Mouse (Mus musculus) MEL (cell line): Measurements from ENCODE around the gene Serp2. TPM values are rescaled to one million over a fixed set of nuclear protein-coding genes. Genes with fewer than 3 reads are reported as not detected.

Source experiments
- DNase-seq: peaks from one replicate; pipeline ENCODE4 v3.0.0; 2011; ENCODE audit warnings: low read depth, low spot score
- H3K27ac ChIP-seq: 2 replicates; pipeline ENCODE4 v1.5.1; 2012; ENCODE audit warnings: low read depth, mild to moderate bottlenecking, control low read depth, low read length, moderate library complexity; ENCODE audit not compliant: control insufficient read depth
- H3K27me3 ChIP-seq, 2 experiments: fragments of 150-350 bp in 1 of 2; sonication (generic) in 1 of 2; 2 replicates each; pipeline ENCODE4 v1.6.1; 2012; ENCODE audit warnings: low read length in 2 of 2, mild to moderate bottlenecking in 2 of 2, improper control_type of control experiment in 1 of 2, moderate library complexity in 1 of 2; ENCODE audit not compliant: insufficient read depth in 2 of 2, control insufficient read depth in 1 of 2
- H3K36me3 ChIP-seq, 2 experiments: 2 replicates each; pipeline ENCODE4 v1.6.1; 2012 to 2014; ENCODE audit warnings: low read length in 2 of 2, improper control_type of control experiment in 1 of 2, inconsistent platforms in 1 of 2, mild to moderate bottlenecking in 1 of 2; ENCODE audit not compliant: insufficient read depth in 2 of 2, control insufficient read depth in 1 of 2
- H3K4me1 ChIP-seq, 2 experiments: fragments of 150-350 bp in 1 of 2; sonication (generic) in 1 of 2; 2 replicates each; pipeline ENCODE4 v1.6.1; 2012; ENCODE audit warnings: low read length in 2 of 2, improper control_type of control experiment in 1 of 2, mild to moderate bottlenecking in 1 of 2; ENCODE audit not compliant: insufficient read depth in 2 of 2, control insufficient read depth in 1 of 2
- H3K4me3 ChIP-seq, 2 experiments: fragments of 150-350 bp in 1 of 2; sonication (generic) in 1 of 2; 2 replicates each; pipeline ENCODE4 v1.5.1; 2012; ENCODE audit warnings: low read depth in 2 of 2, low read length in 2 of 2, mild to moderate bottlenecking in 2 of 2, moderate library complexity in 2 of 2, control low read depth in 1 of 2, improper control_type of control experiment in 1 of 2; ENCODE audit not compliant: control insufficient read depth in 1 of 2, insufficient read depth in 1 of 2
- H3K79me2 ChIP-seq: 2 replicates; pipeline ENCODE4 v1.6.1; 2012; ENCODE audit warnings: mild to moderate bottlenecking, low read length, moderate library complexity; ENCODE audit not compliant: control insufficient read depth, poor library complexity, insufficient read depth
- H3K9ac ChIP-seq: 2 replicates; pipeline ENCODE4 v1.6.1; 2012; ENCODE audit warnings: low read depth, mild to moderate bottlenecking, control low read depth, low read length, moderate library complexity; ENCODE audit not compliant: control insufficient read depth, poor library complexity, severe bottlenecking
- H3K9me3 ChIP-seq: fragments of 150-350 bp; sonication (generic); replicated peaks from 2 replicates; pipeline ENCODE4 v1.6.1; 2012; ENCODE audit warnings: mild to moderate bottlenecking, low read length, improper control_type of control experiment, moderate library complexity; ENCODE audit not compliant: insufficient read depth
- BHLHE40 ChIP-seq: IDR thresholded peaks from 2 replicates; pipeline ENCODE4 v1.6.1; 2012; ENCODE audit warnings: low read depth, mild to moderate bottlenecking, inconsistent platforms, low read length, improper control_type of control experiment, borderline replicate concordance
- CHD2 ChIP-seq: IDR thresholded peaks from 2 replicates; pipeline ENCODE4 v1.6.1; 2011; ENCODE audit warnings: low read length, improper control_type of control experiment
- CTCF ChIP-seq, 3 experiments: IDR thresholded peaks in 2 of 3; conservative IDR thresholded peaks in 1 of 3; 2 replicates each; pipeline ENCODE4 v1.5.1; 2011 to 2012; ENCODE audit warnings: low read length in 3 of 3, low read depth in 2 of 3, mild to moderate bottlenecking in 2 of 3, improper control_type of control experiment in 1 of 3, inconsistent platforms in 1 of 3, mixed read lengths in 1 of 3, moderate library complexity in 1 of 3; ENCODE audit not compliant: control insufficient read depth in 1 of 3, insufficient read depth in 1 of 3, poor library complexity in 1 of 3, severe bottlenecking in 1 of 3
- E2F4 ChIP-seq: IDR thresholded peaks from 2 replicates; pipeline ENCODE4 v1.6.1; 2011; ENCODE audit warnings: low read depth, low read length, improper control_type of control experiment, borderline replicate concordance
- ELF1 ChIP-seq: IDR thresholded peaks from 2 replicates; pipeline ENCODE4 v1.6.1; 2014; ENCODE audit warnings: low read depth, mild to moderate bottlenecking, inconsistent platforms, low read length, improper control_type of control experiment, moderate library complexity
- EP300 ChIP-seq, 2 experiments: IDR thresholded peaks; 2 replicates each; pipeline ENCODE4 v1.6.1; 2011; ENCODE audit warnings: improper control_type of control experiment in 2 of 2, low read length in 2 of 2, low read depth in 1 of 2, mild to moderate bottlenecking in 1 of 2
- ETS1 ChIP-seq: IDR thresholded peaks from 2 replicates; pipeline ENCODE4 v1.6.1; 2012; ENCODE audit warnings: low read depth, mild to moderate bottlenecking, inconsistent platforms, low read length, improper control_type of control experiment, moderate library complexity
- GABPA ChIP-seq: IDR thresholded peaks from 2 replicates; pipeline ENCODE4 v1.6.1; 2012; ENCODE audit warnings: low read depth, mild to moderate bottlenecking, inconsistent platforms, low read length, improper control_type of control experiment, moderate library complexity
- GATA1 ChIP-seq: IDR thresholded peaks from 2 replicates; pipeline ENCODE4 v1.6.1; 2011; ENCODE audit warnings: low read depth, low read length, improper control_type of control experiment
- JUND ChIP-seq: IDR thresholded peaks from 2 replicates; pipeline ENCODE4 v1.6.1; 2011; ENCODE audit warnings: low read depth, mild to moderate bottlenecking, improper control_type of control experiment, low read length
- MAX ChIP-seq: IDR thresholded peaks from 2 replicates; pipeline ENCODE4 v1.6.1; 2011; ENCODE audit warnings: low read length, improper control_type of control experiment
- MXI1 ChIP-seq: IDR thresholded peaks from 2 replicates; pipeline ENCODE4 v1.6.1; 2011; ENCODE audit warnings: mild to moderate bottlenecking, low read depth, low read length, improper control_type of control experiment
- MYB ChIP-seq: IDR thresholded peaks from 2 replicates; pipeline ENCODE4 v1.6.1; 2011; ENCODE audit warnings: mild to moderate bottlenecking, low read depth, low read length, improper control_type of control experiment
- MYC ChIP-seq: IDR thresholded peaks from 2 replicates; pipeline ENCODE4 v1.6.1; 2011; ENCODE audit warnings: low read depth, mild to moderate bottlenecking, low read length, improper control_type of control experiment, moderate library complexity
- NELFE ChIP-seq: IDR thresholded peaks from 2 replicates; pipeline ENCODE4 v1.6.1; 2011; ENCODE audit warnings: low read depth, low read length, improper control_type of control experiment
- NRF1 ChIP-seq: IDR thresholded peaks from 2 replicates; pipeline ENCODE4 v1.6.1; 2014; ENCODE audit warnings: low read depth, mild to moderate bottlenecking, inconsistent platforms, low read length, improper control_type of control experiment, moderate library complexity; ENCODE audit not compliant: poor library complexity, insufficient read depth, severe bottlenecking
- POLR2A ChIP-seq, 2 experiments: IDR thresholded peaks; 2 replicates each; pipeline ENCODE4 v1.6.1; 2011 to 2012; ENCODE audit warnings: low read length in 2 of 2, mild to moderate bottlenecking in 2 of 2, control low read depth in 1 of 2, improper control_type of control experiment in 1 of 2, low read depth in 1 of 2, moderate library complexity in 1 of 2; ENCODE audit not compliant: control insufficient read depth in 1 of 2, insufficient read depth in 1 of 2, poor library complexity in 1 of 2
- POLR2AphosphoS5 ChIP-seq: IDR thresholded peaks from 2 replicates; pipeline ENCODE4 v1.6.1; 2012; ENCODE audit warnings: low read depth, borderline replicate concordance, mild to moderate bottlenecking, inconsistent platforms, low read length, moderate library complexity, mixed read lengths
- RAD21 ChIP-seq: IDR thresholded peaks from 2 replicates; pipeline ENCODE4 v1.6.1; 2011; ENCODE audit warnings: mild to moderate bottlenecking, low read depth, low read length, improper control_type of control experiment
- RCOR1 ChIP-seq: IDR thresholded peaks from 2 replicates; pipeline ENCODE4 v1.6.1; 2012; ENCODE audit warnings: low read depth, mild to moderate bottlenecking, inconsistent platforms, low read length, improper control_type of control experiment
- SIN3A ChIP-seq: IDR thresholded peaks from 2 replicates; pipeline ENCODE4 v1.6.1; 2012; ENCODE audit warnings: low read length, improper control_type of control experiment, inconsistent platforms
- SMC3 ChIP-seq: IDR thresholded peaks from 2 replicates; pipeline ENCODE4 v1.6.1; 2011; ENCODE audit warnings: low read depth, low read length, improper control_type of control experiment
- TBP ChIP-seq: IDR thresholded peaks from 2 replicates; pipeline ENCODE4 v1.8.0; 2011; ENCODE audit warnings: low read depth, low read length, improper control_type of control experiment
- TCF12 ChIP-seq: IDR thresholded peaks from 2 replicates; pipeline ENCODE4 v1.6.1; 2014; ENCODE audit warnings: low read depth, mild to moderate bottlenecking, inconsistent platforms, low read length, improper control_type of control experiment, moderate library complexity
- UBTF ChIP-seq: IDR thresholded peaks from 2 replicates; pipeline ENCODE4 v1.6.1; 2012; ENCODE audit warnings: low read depth, mild to moderate bottlenecking, inconsistent platforms, low read length, improper control_type of control experiment, moderate library complexity, borderline replicate concordance; ENCODE audit not compliant: insufficient read depth
- USF1 ChIP-seq: IDR thresholded peaks from 2 replicates; pipeline ENCODE4 v1.6.1; 2014; ENCODE audit warnings: low read depth, mild to moderate bottlenecking, inconsistent platforms, low read length, improper control_type of control experiment, moderate library complexity
- USF2 ChIP-seq, 2 experiments: IDR thresholded peaks; 2 replicates each; pipeline ENCODE4 v1.6.1; 2011 to 2012; ENCODE audit warnings: improper control_type of control experiment in 2 of 2, low read length in 2 of 2, borderline replicate concordance in 1 of 2, inconsistent platforms in 1 of 2, low read depth in 1 of 2, mild to moderate bottlenecking in 1 of 2; ENCODE audit not compliant: insufficient read depth in 1 of 2
- ZC3H11A ChIP-seq: IDR thresholded peaks from 2 replicates; pipeline ENCODE4 v1.6.1; 2012; ENCODE audit warnings: low read depth, mild to moderate bottlenecking, inconsistent platforms, low read length, improper control_type of control experiment
- ZMIZ1 ChIP-seq: IDR thresholded peaks from 2 replicates; pipeline ENCODE4 v1.6.1; 2012; ENCODE audit warnings: low read depth, mild to moderate bottlenecking, inconsistent platforms, low read length, improper control_type of control experiment, moderate library complexity
- ZNF384 ChIP-seq: IDR thresholded peaks from 2 replicates; pipeline ENCODE4 v1.6.1; 2012; ENCODE audit warnings: low read depth, mild to moderate bottlenecking, inconsistent platforms, low read length, improper control_type of control experiment
- polyA plus RNA-seq, 2 experiments: library from polyadenylated mRNA; stranded (reverse) in 1 of 2; unstranded in 1 of 2; fragments of >175 nt in 1 of 2; fragments of >200 nt in 1 of 2; gene quantifications; 2 replicates each; pipeline versions ENCODE4 v1.2.1 to v1.2.4; 2012; ENCODE audit warnings: low replicate concordance in 2 of 2, low read depth in 1 of 2; ENCODE audit not compliant: insufficient read length in 2 of 2, insufficient read depth in 1 of 2, missing spikeins in 1 of 2
- total RNA-seq: library from RNA; depleted of rRNA; stranded (reverse); fragments of 300-350 nt; gene quantifications from 2 replicates; pipeline ENCODE4 v1.2.3, GENCODE M21; 2012

Gene Serp2
- total and polyA plus RNA-seq, 3 experiments = 0.42 to 0.56 TPM; not detected in 1

GRCm38 (mm10) chr14:76526467-76526866, 30.2 kb downstream of the Serp2 start:
- no peaks in the 10 kb centered on the region for H3K79me2 ChIP-seq

GRCm38 (mm10) chr14:76523344-76523743, 33.3 kb downstream of the Serp2 start:
- H3K9me3 ChIP-seq = no peaks in the 10 kb centered on the region
- H3K27ac ChIP-seq = no peak overlapping the region
- H3K36me3 ChIP-seq = peaks cover 0 to 13% of the 10 kb centered on the region in 2 experiments; a peak in 2 of 4 replicates
- H3K4me3 ChIP-seq = no peak overlapping the region
- no peaks in the 10 kb centered on the region for H3K79me2 ChIP-seq
- H3K27me3 ChIP-seq = no peaks in the 10 kb centered on the region
- H3K4me1 ChIP-seq = peaks cover 3 to 22% of the 10 kb centered on the region in 2 experiments
- peak; percentile 37 for DNase-seq
- H3K9ac ChIP-seq = no peak overlapping the region
- TF ChIP-seq TCF12 = peak; percentile 54; the same call in 1 of the 2 replicates
- TF ChIP-seq MYC = no peak
- TF ChIP-seq USF2 (IDR thresholded peaks at IDR 0.05; ENCODE audit: borderline replicate concordance in 1 of 2, insufficient read depth in 1 of 2, low read depth in 1 of 2, low read length in 2 of 2) = no peak
- TF ChIP-seq NRF1 = no peak
- TF ChIP-seq EP300 (IDR thresholded peaks at IDR 0.05; ENCODE audit: low read depth in 1 of 2, low read length in 2 of 2) = peak; percentile 31 to 35; a peak in 2 of 4 replicates
- TF ChIP-seq RAD21 = no peak
- TF ChIP-seq ZNF384 = peak; percentile 83
- no peak for TF ChIP-seq SMC3
- TF ChIP-seq JUND = no peak
- TF ChIP-seq E2F4 = no peak
- TF ChIP-seq ZMIZ1 = no peak
- TF ChIP-seq CTCF (IDR thresholded peaks at IDR 0.05 in 2 of 3, conservative IDR thresholded peaks at IDR 0.05 in 1 of 3; ENCODE audit: control insufficient read depth in 1 of 3, insufficient read depth in 1 of 3, low read depth in 2 of 3, low read length in 3 of 3, poor library complexity in 1 of 3, severe bottlenecking in 1 of 3) = no peak
- no peak for TF ChIP-seq MXI1
- TF ChIP-seq TBP = no peak
- TF ChIP-seq MAX = no peak
- TF ChIP-seq RCOR1 = peak; percentile 30; the same call in 1 of the 2 replicates
- no peak for TF ChIP-seq NELFE
- TF ChIP-seq BHLHE40 = no peak
- TF ChIP-seq GABPA = no peak
- no peak for TF ChIP-seq POLR2AphosphoS5
- no peak for TF ChIP-seq UBTF
- TF ChIP-seq MYB = no peak
- no peak for TF ChIP-seq CHD2
- no peak for TF ChIP-seq ELF1
- peak; percentile 71 for TF ChIP-seq GATA1
- TF ChIP-seq ZC3H11A = no peak
- peak; percentile 75 for TF ChIP-seq ETS1

More at GRCm38 (mm10) chr14:76526467-76526866, 30.2 kb downstream of the Serp2 start:
- Histone ChIP-seq H3K36me3 (peaks cover 0 to 16% of the 10 kb centered on the region in 2 experiments; a peak in 2 of 4 replicates), H3K4me3 (no peak overlapping the region), H3K9me3 (no peaks in the 10 kb centered on the region), H3K9ac (no peak overlapping the region), H3K27me3 (no peaks in the 10 kb centered on the region), H3K27ac (no peak overlapping the region), H3K4me1 (peaks cover 9 to 27% of the 10 kb centered on the region in 2 experiments)
- TF ChIP-seq GATA1 = no peak
- no peak for TF ChIP-seq MYC
- TF ChIP-seq SIN3A = no peak
- TF ChIP-seq NELFE = no peak
- no peak for TF ChIP-seq SMC3
- no peak for TF ChIP-seq MXI1
- TF ChIP-seq CHD2 = no peak
- TF ChIP-seq USF1 = no peak
- TF ChIP-seq ZC3H11A = no peak
- TF ChIP-seq USF2 (IDR thresholded peaks at IDR 0.05; ENCODE audit: borderline replicate concordance in 1 of 2, insufficient read depth in 1 of 2, low read depth in 1 of 2, low read length in 2 of 2) = no peak
- TF ChIP-seq BHLHE40 = no peak
- no peak for TF ChIP-seq ELF1
- no peak for TF ChIP-seq POLR2A (IDR thresholded peaks at IDR 0.05; ENCODE audit: control insufficient read depth in 1 of 2, insufficient read depth in 1 of 2, low read depth in 1 of 2, low read length in 2 of 2, poor library complexity in 1 of 2)
- no peak for TF ChIP-seq RCOR1
- DNase-seq = no peak
